Mouse (Mus musculus) heart, adult 2 months (tissue): ENCODE measurements around the gene Mslnl.

Source experiments
- CTCF ChIP-seq: fragments of 200-600 bp; IDR thresholded peaks from 2 replicates; pipeline ENCODE4 v1.8.1; 2022; ENCODE audit warnings: antibody characterized with exemption, mild to moderate bottlenecking, moderate library complexity
- POLR2A ChIP-seq: fragments of 200-500 bp; IDR thresholded peaks from 2 replicates; pipeline ENCODE4 v1.6.1; 2011; ENCODE audit warnings: mild to moderate bottlenecking, low read depth, low read length, control low read depth; ENCODE audit not compliant: insufficient read depth

DNA sequence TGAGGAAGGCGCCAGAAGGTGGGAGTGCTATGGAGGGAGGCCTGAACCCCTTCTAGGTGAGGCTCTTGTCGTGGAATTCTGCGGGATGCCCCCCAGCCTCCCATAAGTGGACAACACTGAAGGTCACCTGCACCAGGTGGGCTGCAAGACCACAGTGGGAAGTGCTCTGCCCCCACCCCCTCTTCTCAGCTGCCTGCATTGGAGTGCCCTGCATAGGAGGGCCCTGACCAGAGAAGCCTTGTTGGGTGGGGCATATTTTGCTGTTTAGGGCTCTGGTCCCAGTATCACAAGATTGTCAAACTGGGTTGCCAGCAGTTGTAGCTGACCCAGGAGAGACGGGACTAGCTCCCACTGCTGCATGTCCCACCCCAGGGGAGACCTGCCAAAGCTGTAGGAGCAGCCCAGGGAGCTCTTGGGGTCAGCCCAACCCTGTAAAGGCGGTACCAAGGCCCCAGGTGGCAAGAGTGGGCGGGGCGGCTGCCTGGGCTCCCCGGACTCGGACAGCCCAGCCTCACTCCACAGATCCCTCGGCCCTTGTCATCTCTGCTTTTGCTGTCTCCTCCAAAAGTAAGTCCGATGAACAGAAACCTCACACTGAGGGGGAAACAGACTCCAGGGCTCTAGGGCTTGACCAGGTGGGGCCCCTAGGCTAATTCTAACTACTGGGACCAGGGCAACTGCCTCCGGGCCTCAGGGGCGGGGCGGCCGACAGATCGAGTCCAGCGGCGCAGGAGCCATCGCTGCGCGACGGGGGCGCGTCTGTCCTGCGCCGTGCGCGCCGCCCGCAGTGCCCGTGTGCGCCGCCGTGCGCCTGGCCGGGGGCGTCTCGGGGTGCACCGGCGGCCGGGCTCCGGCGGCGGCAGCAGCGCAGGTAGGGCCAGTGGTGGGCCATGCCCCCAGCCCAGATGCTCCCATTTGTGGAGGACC, 18.9 kb upstream of the Mslnl start, which contains the start of gene Gng13:
- TF ChIP-seq CTCF, result no peak
- no peak for TF ChIP-seq POLR2A
